Mouse (Mus musculus): ENCODE results near the gene Hist1h3c. TPM values are rescaled to one million over a fixed set of nuclear protein-coding genes. Genes with fewer than 3 reads are reported as not detected.
"Not testable (repeated sequence)": the region's sequence is repeated elsewhere in the genome, so short reads cannot be mapped to it uniquely, and the experiment has no call there.

The Hist1h3c gene
- polyA plus RNA-seq, 1 experiment = 0.48 TPM

GRCm38 (mm10) chr13:23739922-23740252 lies 5.5 kb downstream of the Hist1h3c start:
- no peak for DNase-seq (ENCODE audit: low spot score)

DNA sequence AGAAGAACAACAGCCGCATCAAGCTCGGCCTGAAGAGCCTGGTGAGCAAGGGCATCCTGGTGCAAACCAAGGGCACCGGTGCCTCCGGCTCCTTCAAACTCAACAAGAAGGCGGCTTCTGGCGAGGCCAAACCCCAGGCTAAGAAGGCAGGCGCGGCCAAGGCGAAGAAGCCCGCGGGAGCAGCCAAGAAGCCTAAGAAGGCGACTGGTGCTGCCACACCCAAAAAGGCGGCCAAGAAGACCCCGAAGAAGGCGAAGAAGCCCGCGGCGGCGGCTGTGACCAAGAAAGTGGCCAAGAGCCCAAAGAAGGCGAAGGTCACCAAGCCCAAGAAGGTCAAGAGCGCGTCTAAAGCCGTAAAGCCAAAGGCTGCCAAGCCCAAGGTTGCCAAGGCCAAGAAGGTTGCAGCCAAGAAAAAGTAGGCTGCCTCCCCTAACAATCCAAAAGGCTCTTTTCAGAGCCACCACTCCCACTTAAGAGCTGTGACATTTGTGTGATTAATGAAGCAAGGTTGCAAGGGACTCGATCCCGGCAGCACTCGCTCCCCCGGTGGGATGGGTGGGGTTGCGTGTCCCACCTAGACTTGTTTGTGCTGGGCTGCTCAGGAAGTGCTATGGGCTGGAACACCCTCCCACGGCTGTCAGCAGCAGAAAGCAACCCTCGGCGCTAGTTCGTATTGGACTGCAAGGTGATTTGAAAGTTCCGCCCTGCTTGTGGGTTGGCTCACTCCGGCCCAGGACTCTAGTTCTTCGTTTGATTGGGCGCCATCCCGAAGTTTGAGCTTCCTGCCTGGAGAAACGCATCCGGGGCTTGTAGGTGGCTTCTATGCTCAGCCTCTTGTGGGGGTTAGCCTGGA lies 6.1 kb downstream of the Hist1h3c start:
- DNase-seq (ENCODE audit: low spot score) = peak; percentile 84

DNA sequence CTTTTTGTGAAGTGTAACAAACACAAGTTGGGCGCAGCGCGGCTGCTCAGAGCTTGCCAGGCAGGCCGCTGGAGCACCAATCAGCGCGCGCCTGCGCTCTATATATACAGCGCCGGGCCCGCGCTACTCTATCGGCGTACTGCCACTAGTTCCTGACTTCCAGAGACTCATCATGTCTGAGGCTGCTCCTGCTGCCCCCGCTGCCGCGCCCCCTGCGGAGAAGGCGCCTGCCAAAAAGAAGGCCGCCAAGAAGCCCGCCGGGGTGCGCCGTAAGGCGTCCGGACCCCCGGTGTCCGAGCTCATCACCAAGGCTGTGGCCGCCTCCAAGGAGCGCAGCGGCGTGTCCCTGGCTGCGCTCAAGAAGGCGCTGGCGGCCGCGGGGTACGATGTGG lies 6.7 kb downstream of the Hist1h3c start, which contains the start of gene Hist1h1c:
Gene Hist1h1c (plus strand): TSS at position 132 of the 392 bp plus-strand sequence.
- DNase-seq (ENCODE audit: low spot score) = peak; percentile 94

DNA sequence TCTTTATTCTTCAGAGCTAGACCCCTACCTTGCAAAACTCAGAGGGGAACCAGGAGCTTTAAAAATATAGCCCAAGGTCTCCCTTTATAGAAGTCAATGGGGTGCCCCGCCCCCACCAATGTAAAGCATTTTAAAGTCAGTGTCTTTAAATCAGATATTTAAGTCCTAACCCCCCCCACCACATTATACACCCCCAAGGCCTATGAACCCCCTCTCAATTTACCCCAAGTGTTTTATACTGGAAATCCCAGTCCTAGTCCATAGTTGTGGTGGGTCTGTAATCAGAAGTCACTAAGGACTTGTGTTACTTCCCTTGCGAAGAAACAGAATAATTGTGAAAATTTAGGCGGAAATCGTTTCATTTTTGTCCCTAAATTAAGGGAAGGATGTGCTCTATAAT lies 7.4 kb downstream of the Hist1h3c start:
- no peak for DNase-seq (ENCODE audit: low spot score)

GRCm38 (mm10) chr13:23737091-23737490 lies 8.3 kb downstream of the Hist1h3c start:
- DNase-seq (ENCODE audit: low spot score) = no peak

DNA sequence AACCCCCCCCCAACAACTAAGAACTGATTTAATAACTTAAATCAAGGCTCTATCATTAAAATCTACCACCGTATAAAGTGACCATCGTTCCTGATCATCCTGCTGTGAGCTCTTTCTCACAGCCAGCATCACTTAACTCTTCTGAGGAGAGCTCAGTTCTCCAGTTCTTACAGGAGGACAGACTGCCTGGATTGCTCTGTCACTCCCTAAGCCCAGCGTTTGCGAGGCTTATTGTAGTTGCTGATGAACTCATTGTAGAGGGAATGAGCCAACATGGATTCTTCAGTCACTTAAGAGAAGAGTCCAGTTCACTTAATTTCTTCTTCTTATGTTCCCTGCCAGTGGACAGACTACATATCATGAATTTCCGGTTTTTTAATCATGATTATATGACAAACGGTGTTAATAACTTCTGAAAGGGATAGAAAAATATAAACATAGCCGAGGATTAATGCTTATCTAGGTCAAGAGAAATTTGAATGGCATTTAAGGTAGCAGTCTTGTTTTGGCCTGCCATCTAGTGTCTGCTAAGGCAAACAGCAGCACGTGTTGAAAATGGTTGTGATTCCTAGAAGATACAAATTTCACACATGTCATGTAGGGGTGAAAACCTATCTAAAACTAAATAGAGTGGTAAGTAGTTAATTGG lies 13.1 kb downstream of the Hist1h3c start:
- DNase-seq (ENCODE audit: low spot score) = no peak

DNA sequence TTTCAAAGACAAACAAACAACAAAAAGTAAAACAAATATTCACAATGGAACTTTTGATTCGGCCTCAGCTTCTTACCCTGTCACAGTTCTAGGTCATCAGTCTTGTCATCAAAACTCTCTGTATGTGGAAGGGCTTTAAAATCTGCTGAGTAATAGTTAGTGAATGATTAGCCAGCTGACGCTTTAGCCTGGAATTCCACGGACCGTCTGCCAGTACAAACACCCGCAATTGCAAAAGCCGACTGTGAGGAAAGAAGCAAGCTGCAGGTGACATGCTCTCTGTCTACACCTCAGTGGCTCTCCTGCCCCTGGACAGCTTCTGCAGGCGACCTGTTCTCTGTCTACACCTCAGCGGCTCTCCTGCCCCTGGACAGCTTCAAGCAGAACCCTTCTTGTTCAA lies 14.9 kb downstream of the Hist1h3c start:
- no peak for DNase-seq (ENCODE audit: low spot score)

- DNase-seq (ENCODE audit: low spot score) = no peak
These were observed 15.7 kb downstream of the Hist1h3c start for GRCm38 (mm10) chr13:23729706-23730105.

DNA sequence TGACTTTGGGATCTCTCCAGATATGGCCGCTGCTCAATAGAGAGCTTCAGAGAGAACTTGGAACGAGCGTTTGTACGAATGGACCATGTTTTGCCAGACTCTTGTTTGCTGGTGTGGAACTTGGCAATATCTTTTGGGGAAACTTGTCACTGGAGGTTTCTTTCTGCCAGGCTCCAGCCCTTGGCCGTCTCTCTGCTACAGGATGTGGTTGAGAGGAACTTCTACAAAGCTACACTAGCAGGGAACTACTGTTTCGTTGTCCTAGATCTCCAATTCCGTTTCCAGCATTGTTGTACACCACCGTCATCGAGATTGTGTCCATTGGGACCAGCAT lies 16.2 kb downstream of the Hist1h3c start:
- no peak for DNase-seq (ENCODE audit: low spot score)

GRCm38 (mm10) chr13:23728472-23729191 lies 16.8 kb downstream of the Hist1h3c start:
- no peak for DNase-seq (ENCODE audit: low spot score)

DNA sequence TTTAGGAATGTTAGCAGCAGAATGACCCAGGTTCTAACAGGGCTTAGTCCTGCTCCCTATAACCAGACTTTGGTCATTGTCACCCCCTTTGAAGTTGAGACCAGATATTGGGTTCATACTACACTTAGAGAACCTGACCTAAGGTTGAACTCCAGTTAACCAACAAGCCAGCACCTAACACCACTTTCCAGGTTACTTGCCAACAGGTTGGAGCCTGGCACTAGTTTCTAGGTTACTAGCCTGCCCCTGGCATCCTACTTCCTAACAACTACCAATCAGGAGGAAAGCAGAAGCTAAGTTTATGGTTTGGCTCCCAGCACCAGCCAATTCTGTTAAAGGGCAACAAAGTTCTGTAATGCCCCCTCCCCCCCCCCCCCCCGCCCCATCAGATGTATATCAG lies 20.2 kb downstream of the Hist1h3c start:
- no peak for DNase-seq (ENCODE audit: low spot score)

DNA sequence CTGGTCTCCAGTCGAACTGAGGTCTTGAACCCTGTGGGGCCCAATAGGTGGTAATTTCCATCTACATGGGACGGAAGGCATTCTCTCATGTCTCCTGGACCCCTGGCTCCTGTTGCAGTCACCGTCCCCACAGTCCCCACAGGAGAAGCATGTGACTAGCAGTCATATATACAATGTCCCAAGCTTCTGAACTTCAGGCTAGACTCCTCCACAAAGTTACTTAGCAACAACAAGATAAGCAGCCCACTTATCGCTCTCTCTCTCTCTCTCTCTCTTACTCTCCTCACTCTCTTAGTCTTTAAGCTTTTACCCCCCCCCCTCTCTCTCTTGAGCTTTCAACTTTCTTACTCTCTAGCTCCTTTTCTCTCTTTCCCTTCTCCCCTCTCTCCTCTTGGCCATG lies 21.2 kb downstream of the Hist1h3c start:
- DNase-seq (ENCODE audit: low spot score) = no peak

DNA sequence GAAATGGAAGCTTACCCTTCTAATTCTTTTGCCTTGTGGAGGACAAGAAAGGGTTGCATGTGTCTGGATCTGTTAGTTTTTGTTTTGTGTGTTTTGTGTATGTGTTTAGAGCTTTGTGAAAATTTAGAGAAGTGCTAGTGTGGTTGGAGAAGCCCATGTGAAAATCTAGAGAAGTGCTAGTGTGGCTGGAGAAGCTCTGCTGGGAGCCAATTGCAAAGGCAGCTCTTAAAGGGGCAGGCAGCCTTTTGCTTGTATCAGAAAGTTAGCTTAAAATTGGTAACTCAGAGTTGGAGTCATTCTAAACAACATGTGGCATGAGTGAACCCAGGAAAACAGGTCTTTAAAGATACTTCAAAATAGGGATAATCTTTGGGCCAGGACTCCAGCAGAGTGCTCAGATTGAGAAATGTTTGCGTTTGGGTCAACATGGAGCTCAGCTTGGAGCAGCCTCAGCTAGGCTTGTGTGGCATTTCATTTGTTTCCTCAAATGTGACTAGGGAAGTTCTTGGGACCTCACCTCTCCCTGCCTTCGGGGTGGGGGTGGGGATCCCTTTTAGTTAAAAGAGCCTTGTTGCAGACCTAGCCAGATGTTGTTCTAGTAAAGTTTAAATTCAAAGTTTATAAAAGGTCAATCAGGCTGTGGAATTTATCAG lies 27.7 kb downstream of the Hist1h3c start:
- DNase-seq (ENCODE audit: low spot score) = not testable (repeated sequence)

GRCm38 (mm10) chr13:23717176-23717575 lies 28.2 kb downstream of the Hist1h3c start:
- DNase-seq (ENCODE audit: low spot score) = no peak

DNA sequence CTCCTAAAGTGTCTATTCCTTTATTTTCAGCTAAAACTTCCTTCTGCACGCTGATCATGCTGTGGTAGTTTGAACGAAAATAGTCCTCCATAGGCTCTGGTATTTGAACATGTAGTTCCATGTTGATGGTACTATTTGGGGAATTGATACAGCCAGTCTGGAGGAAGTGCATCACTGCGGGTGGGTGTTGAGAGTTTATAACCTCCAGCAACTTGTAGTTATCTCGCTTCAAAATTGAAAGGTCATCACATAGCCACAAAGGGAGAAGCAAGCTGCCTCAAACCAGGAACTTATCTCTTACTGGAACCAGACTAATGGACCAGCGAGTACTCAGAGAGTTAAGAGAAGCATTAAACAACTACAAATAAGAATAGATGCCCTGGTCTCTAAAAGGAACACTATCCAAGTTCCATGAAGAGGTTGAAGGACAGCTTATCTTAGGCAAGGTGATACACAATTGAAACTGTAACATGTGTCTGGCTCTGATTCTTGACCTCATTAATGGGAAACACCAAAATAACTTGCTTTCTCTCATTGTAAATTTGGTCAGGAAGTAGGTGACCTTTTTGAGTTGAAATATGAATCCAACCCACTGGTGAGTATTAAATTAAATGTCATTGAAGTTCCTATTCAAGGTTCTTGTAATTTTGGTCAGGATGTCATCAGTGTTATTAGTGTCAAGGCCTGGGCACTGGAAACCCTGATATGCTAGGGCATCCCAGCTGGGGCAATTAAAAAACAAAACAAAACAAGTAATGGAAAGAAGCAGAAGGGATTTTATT lies 28.9 kb downstream of the Hist1h3c start:
- no peak for DNase-seq (ENCODE audit: low spot score)

GRCm38 (mm10) chr13:23710374-23711089 lies 34.9 kb downstream of the Hist1h3c start, which contains the start of gene Hfe:
Gene Hfe, minus strand, starts transcription at chr13:23710854.
- DNase-seq (ENCODE audit: low spot score) = peak; percentile 34

- DNase-seq (ENCODE audit: low spot score) = no peak
These were observed 35.6 kb downstream of the Hist1h3c start for GRCm38 (mm10) chr13:23709714-23710373.

GRCm38 (mm10) chr13:23708654-23709053 lies 36.7 kb downstream of the Hist1h3c start:
- DNase-seq (ENCODE audit: low spot score) = no peak

- no peak for DNase-seq (ENCODE audit: low spot score)
These were observed 37.4 kb downstream of the Hist1h3c start for GRCm38 (mm10) chr13:23708041-23708440.

DNA sequence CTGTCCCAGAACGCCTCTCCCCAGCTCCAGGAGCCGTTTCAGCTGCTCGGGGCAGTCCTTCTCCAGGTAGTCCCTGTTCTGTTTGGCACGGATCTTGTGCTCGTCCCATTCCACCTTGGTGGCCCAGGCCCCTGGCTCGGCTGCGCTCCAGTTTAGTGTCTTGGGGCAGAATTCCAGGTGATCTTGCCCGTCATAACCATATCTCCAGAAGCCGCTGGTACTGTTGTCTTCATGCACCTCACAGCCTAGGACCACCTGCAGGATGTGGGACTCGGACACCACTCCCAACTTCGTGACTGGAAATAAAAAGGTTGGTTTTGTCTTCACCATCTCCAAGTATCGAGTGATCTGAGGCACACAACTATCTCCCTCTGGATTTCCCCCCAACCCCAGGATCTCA lies 38.6 kb downstream of the Hist1h3c start:
- DNase-seq (ENCODE audit: low spot score) = no peak
